Mouse (Mus musculus) thymus, adult 2 months (tissue): ENCODE results near the gene Cldn24.

ENCODE experiments used
- CTCF ChIP-seq: fragments of 200-500 bp; IDR thresholded peaks from 2 replicates; pipeline ENCODE4 v1.5.1; 2012; ENCODE audit warnings: mild to moderate bottlenecking, control low read depth, low read length, moderate library complexity, borderline replicate concordance; ENCODE audit not compliant: control insufficient read depth, poor library complexity, insufficient read depth; ENCODE audit errors: extremely low read depth
- POLR2A ChIP-seq: fragments of 200-500 bp; IDR thresholded peaks from 2 replicates; pipeline ENCODE4 v1.6.1; 2012; ENCODE audit warnings: mild to moderate bottlenecking, low read length, control low read depth, moderate library complexity; ENCODE audit not compliant: control insufficient read depth, poor library complexity, insufficient read depth; ENCODE audit errors: extremely low read depth

DNA sequence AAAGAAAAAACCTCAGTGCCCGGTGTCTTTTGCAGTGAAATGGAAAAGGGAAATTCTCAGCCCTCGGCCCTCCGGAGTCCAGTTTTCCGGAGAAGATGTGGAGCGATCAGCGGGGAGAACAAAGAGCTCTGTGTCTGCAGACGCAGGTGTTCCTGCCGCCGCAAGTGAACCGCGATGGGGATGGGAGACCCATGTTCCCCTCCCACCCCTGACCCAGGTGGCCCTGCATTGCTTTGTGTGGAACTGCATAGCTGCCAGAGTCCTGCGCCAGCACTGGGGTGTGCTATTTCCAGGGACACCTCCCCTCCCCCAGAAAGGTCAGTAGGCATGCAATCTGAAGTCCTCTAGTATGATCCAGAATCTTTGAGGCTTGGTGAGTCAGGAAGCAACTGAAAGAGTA, 10.7 kb upstream of the Cldn24 start:
- TF ChIP-seq POLR2A (no peak), CTCF (no peak)
